30 mouse cellular contexts compared by ENCODE assay signal in genomic region chr11:117902282-117902681, GRCm38 (mm10). TPM values are rescaled to one million over a fixed set of nuclear protein-coding genes. Genes with fewer than 3 reads are reported as not detected.
DNase-seq lines count a peak whose midpoint lies in the region; ATAC-seq and TF ChIP-seq lines count a peak whose summit lies in the region.
"Had no signal": no experiment of that assay in that cellular context is flagged by ENCODE, and none has a peak within 500 bp of the region (broad histone marks: within the 10 kb centered on the region; RNA-seq: fewer than 3 reads in every experiment).

No protein-coding gene starts in this region.

- H3K4me2 ChIP-seq in heart, embryonic 12.5 days, result no peak overlapping the region
- no peak overlapping the region for H3K4me2 ChIP-seq in heart, embryonic 11.5 days
- no peak overlapping the region for H3K4me2 ChIP-seq in stomach, postnatal 0 days (replicated peaks; ENCODE audit: low read depth)
- H3K4me2 ChIP-seq: forebrain, embryonic 15.5 days; heart, embryonic 13.5 days; intestine, embryonic 15.5 days; limb, embryonic 12.5 days; liver, embryonic 13.5 days; lung, embryonic 15.5 days; midbrain, embryonic 15.5 days; neural tube, embryonic 12.5 days; stomach, embryonic 15.5 days had no signal

- H3K4me1 ChIP-seq in heart, embryonic 12.5 days (replicated peaks), result no peaks in the 10 kb centered on the region
- no peaks in the 10 kb centered on the region for H3K4me1 ChIP-seq in heart, embryonic 11.5 days (ENCODE audit: control insufficient read depth, insufficient read depth, low read length)
- peaks cover 62% of the 10 kb centered on the region for H3K4me1 ChIP-seq in E14TG2a.4 (replicated peaks; ENCODE audit: low read depth, low read length)
- no peaks in the 10 kb centered on the region for H3K4me1 ChIP-seq in stomach, postnatal 0 days (replicated peaks; ENCODE audit: control insufficient read depth, insufficient read depth)
- H3K4me1 ChIP-seq: forebrain, embryonic 15.5 days; heart, embryonic 13.5 days; intestine, embryonic 15.5 days; liver, embryonic 13.5 days; lung, embryonic 15.5 days; midbrain, embryonic 15.5 days; stomach, embryonic 15.5 days had no signal

- peaks cover 4% of the 10 kb centered on the region; the same call in 1 of the 2 replicates for H3K9me3 ChIP-seq in heart, embryonic 12.5 days (replicated peaks)
- no peaks in the 10 kb centered on the region for H3K9me3 ChIP-seq in heart, embryonic 11.5 days (replicated peaks; ENCODE audit: control insufficient read depth, low read length)
- H3K9me3 ChIP-seq in E14TG2a.4 (ENCODE audit: low read length), result no peaks in the 10 kb centered on the region
- H3K9me3 ChIP-seq in stomach, postnatal 0 days (ENCODE audit: control insufficient read depth, low read length), result no peaks in the 10 kb centered on the region
- H3K9me3 ChIP-seq: forebrain, embryonic 15.5 days; G1E; heart, embryonic 13.5 days; intestine, embryonic 15.5 days; limb, embryonic 12.5 days; liver, embryonic 13.5 days; lung, embryonic 15.5 days; midbrain, embryonic 15.5 days; neural tube, embryonic 12.5 days; stomach, embryonic 15.5 days had no signal

- TF ChIP-seq EP300 in stomach, postnatal 0 days (optimal IDR thresholded peaks at IDR 0.05), result no peak

- peak; percentile 45; the same call in 1 of the 2 replicates for ATAC-seq in heart, embryonic 12.5 days (ENCODE audit: insufficient number of reproducible peaks, low FRiP score)
- no peak for ATAC-seq in heart, embryonic 11.5 days (replicated peaks; ENCODE audit: insufficient number of reproducible peaks, low FRiP score, low TSS enrichment)
- ATAC-seq in stomach, postnatal 0 days (ENCODE audit: low FRiP score, low TSS enrichment), result peak; percentile 21; the same call in 1 of the 2 replicates
- ATAC-seq: forebrain, embryonic 15.5 days; hindbrain, embryonic 16.5 days; intestine, embryonic 15.5 days; midbrain, embryonic 15.5 days; Patski had no signal

- DNase-seq in stomach, postnatal 0 days (ENCODE audit: low spot score), result no peak
- peak; percentile 84 for DNase-seq in thymus, postnatal 25 days
- no peak for DNase-seq in embryo, embryonic 10.5 days (ENCODE audit: low spot score)
- DNase-seq in urinary bladder, postnatal 4 days (ENCODE audit: low spot score in 2 of 2), result no peak
- DNase-seq in cerebellum, adult 11 months, result no peak
- DNase-seq: adrenal gland, adult 2 months; cerebellum, adult 11-12 months; cerebellum, postnatal 10 days; heart, adult 11 months; heart, postnatal 36 days; kidney, adult 8-10 months; kidney, postnatal 25 days; layer of hippocampus, postnatal 36 days; liver, embryonic 13.5 days; right cerebral cortex, postnatal 4 days had no signal

- no peak overlapping the region for H3K4me3 ChIP-seq in heart, embryonic 12.5 days
- H3K4me3 ChIP-seq in heart, embryonic 11.5 days (ENCODE audit: low read depth, low read length), result no peak overlapping the region
- peak overlapping the region; percentile 41 for H3K4me3 ChIP-seq in E14TG2a.4 (replicated peaks; ENCODE audit: low read length)
- no peak overlapping the region for H3K4me3 ChIP-seq in stomach, postnatal 0 days (ENCODE audit: low read depth, low read length)
- H3K4me3 ChIP-seq: forebrain, embryonic 15.5 days; heart, embryonic 13.5 days; intestine, embryonic 15.5 days; limb, embryonic 12.5 days; liver, embryonic 13.5 days; lung, embryonic 15.5 days; midbrain, embryonic 15.5 days; neural tube, embryonic 12.5 days; stomach, embryonic 15.5 days had no signal

- TF ChIP-seq CTCF in E14TG2a.4 (conservative IDR thresholded peaks at IDR 0.05; ENCODE audit: low read length), result no peak
- TF ChIP-seq CTCF in stomach, postnatal 0 days (IDR thresholded peaks at IDR 0.05; ENCODE audit: low read depth), result no peak

- H3K27ac ChIP-seq in heart, embryonic 12.5 days (ENCODE audit: poor library complexity, severe bottlenecking), result no peak overlapping the region
- H3K27ac ChIP-seq in heart, embryonic 11.5 days (ENCODE audit: low read depth, low read length), result no peak overlapping the region
- H3K27ac ChIP-seq in stomach, postnatal 0 days (replicated peaks), result no peak overlapping the region
- H3K27ac ChIP-seq: forebrain, embryonic 15.5 days; heart, embryonic 13.5 days; intestine, embryonic 15.5 days; limb, embryonic 12.5 days; liver, embryonic 13.5 days; lung, embryonic 15.5 days; midbrain, embryonic 15.5 days; neural tube, embryonic 12.5 days; stomach, embryonic 15.5 days had no signal

- no peaks in the 10 kb centered on the region for H3K36me3 ChIP-seq in heart, embryonic 12.5 days
- H3K36me3 ChIP-seq in heart, embryonic 11.5 days (ENCODE audit: control insufficient read depth, insufficient read depth, low read length), result no peaks in the 10 kb centered on the region
- H3K36me3 ChIP-seq in E14TG2a.4 (ENCODE audit: insufficient read depth, low read length), result no peaks in the 10 kb centered on the region
- no peaks in the 10 kb centered on the region for H3K36me3 ChIP-seq in stomach, postnatal 0 days (ENCODE audit: control insufficient read depth, insufficient read depth, low read length)
- H3K36me3 ChIP-seq: forebrain, embryonic 15.5 days; G1E; heart, embryonic 13.5 days; intestine, embryonic 15.5 days; limb, embryonic 12.5 days; liver, embryonic 13.5 days; lung, embryonic 15.5 days; midbrain, embryonic 15.5 days; neural tube, embryonic 12.5 days; stomach, embryonic 15.5 days had no signal

- H3K9ac ChIP-seq in heart, embryonic 12.5 days, result no peak overlapping the region
- no peak overlapping the region for H3K9ac ChIP-seq in heart, embryonic 11.5 days (ENCODE audit: low read depth, low read length)
- no peak overlapping the region for H3K9ac ChIP-seq in stomach, postnatal 0 days (ENCODE audit: low read length)
- H3K9ac ChIP-seq: forebrain, embryonic 15.5 days; heart, embryonic 13.5 days; intestine, embryonic 15.5 days; limb, embryonic 12.5 days; liver, embryonic 13.5 days; lung, embryonic 15.5 days; midbrain, embryonic 15.5 days; neural tube, embryonic 12.5 days; stomach, embryonic 15.5 days had no signal

- WGBS in heart, embryonic 12.5 days, result 68% methylated on average over 2 of the region's 2 CpGs
- 75% methylated on average over 2 of the region's 2 CpGs for WGBS in heart, embryonic 11.5 days (ENCODE audit: insufficient replicate concordance)
- 87% methylated on average over 2 of the region's 2 CpGs for WGBS in stomach, postnatal 0 days

- H3K27me3 ChIP-seq in heart, embryonic 12.5 days (replicated peaks), result no peaks in the 10 kb centered on the region
- H3K27me3 ChIP-seq in heart, embryonic 11.5 days (ENCODE audit: control insufficient read depth, insufficient read depth, low read length), result no peaks in the 10 kb centered on the region
- no peaks in the 10 kb centered on the region for H3K27me3 ChIP-seq in E14TG2a.4 (ENCODE audit: insufficient read depth, low read length)
- H3K27me3 ChIP-seq in stomach, postnatal 0 days (ENCODE audit: control insufficient read depth, insufficient read depth, low read length), result no peaks in the 10 kb centered on the region
- H3K27me3 ChIP-seq: forebrain, embryonic 15.5 days; heart, embryonic 13.5 days; intestine, embryonic 15.5 days; limb, embryonic 12.5 days; liver, embryonic 13.5 days; lung, embryonic 15.5 days; midbrain, embryonic 15.5 days; neural tube, embryonic 12.5 days; Patski; stomach, embryonic 15.5 days had no signal

RNA-seq across cellular contexts. Expression of gene Tha1, which starts 29.0 kb away (rescaled TPM):
- 3.7 and 4.9 TPM in 2 replicates for polyA plus RNA-seq in heart, embryonic 12.5 days (2016; fragmentation: Nextera tagmentation; extraction: Ambion mirVana)
- 3.0 and 3.7 TPM in 2 replicates for polyA plus RNA-seq in heart, embryonic 11.5 days (2014; fragmentation: Nextera tagmentation; extraction: Ambion mirVana)
- polyA plus RNA-seq in stomach, postnatal 0 days (2015; fragmentation: Nextera tagmentation; extraction: Ambion mirVana), result 5.7 and 6.5 TPM in 2 replicates
- polyA plus RNA-seq: G1E had no signal

RNA-seq across cellular contexts. Expression of gene Tmem235, which starts 41.7 kb away (rescaled TPM):
- polyA plus RNA-seq in heart, embryonic 12.5 days (2016; fragmentation: Nextera tagmentation; extraction: Ambion mirVana), result not detected in 2 replicates
- not detected in 2 replicates for polyA plus RNA-seq in heart, embryonic 11.5 days (2014; fragmentation: Nextera tagmentation; extraction: Ambion mirVana)
- not detected in 2 replicates for polyA plus RNA-seq in stomach, postnatal 0 days (2015; fragmentation: Nextera tagmentation; extraction: Ambion mirVana)
- polyA plus RNA-seq: adrenal gland, adult 2 months; embryonic facial prominence, embryonic 14.5 days; forebrain, embryonic 15.5 days; G1E; heart, embryonic 13.5 days; intestine, embryonic 15.5 days; limb, embryonic 12.5 days; liver, embryonic 13.5 days; lung, embryonic 15.5 days; midbrain, embryonic 15.5 days; neural tube, embryonic 12.5 days; stomach, embryonic 15.5 days had no signal

RNA-seq across cellular contexts. Expression of gene Birc5, which starts 53.2 kb away (rescaled TPM):
- polyA plus RNA-seq in heart, embryonic 12.5 days (2016; fragmentation: Nextera tagmentation; extraction: Ambion mirVana), result 250 and 252 TPM in 2 replicates
- 256 and 259 TPM in 2 replicates for polyA plus RNA-seq in heart, embryonic 11.5 days (2014; fragmentation: Nextera tagmentation; extraction: Ambion mirVana)
- 67.0 and 91.7 TPM in 2 replicates for polyA plus RNA-seq in stomach, postnatal 0 days (2015; fragmentation: Nextera tagmentation; extraction: Ambion mirVana)
